Mouse (Mus musculus) adrenal gland, adult 8-10 months (tissue): ENCODE measurements around the gene Nr6a1. TPM values are rescaled to one million over a fixed set of nuclear protein-coding genes. Genes with fewer than 3 reads are reported as not detected.

Experiments used
- DNase-seq: peaks from one replicate; pipeline ENCODE4 v3.0.0; 2022
- total RNA-seq, 4 experiments: library from RNA; stranded (reverse); gene quantifications; 2 replicates each; pipeline ENCODE4 v1.2.4; 2022

The Nr6a1 gene
- total RNA-seq, 4 experiments from 2014 or later, result 6.6 to 15.8 (median 9.7) TPM

DNA sequence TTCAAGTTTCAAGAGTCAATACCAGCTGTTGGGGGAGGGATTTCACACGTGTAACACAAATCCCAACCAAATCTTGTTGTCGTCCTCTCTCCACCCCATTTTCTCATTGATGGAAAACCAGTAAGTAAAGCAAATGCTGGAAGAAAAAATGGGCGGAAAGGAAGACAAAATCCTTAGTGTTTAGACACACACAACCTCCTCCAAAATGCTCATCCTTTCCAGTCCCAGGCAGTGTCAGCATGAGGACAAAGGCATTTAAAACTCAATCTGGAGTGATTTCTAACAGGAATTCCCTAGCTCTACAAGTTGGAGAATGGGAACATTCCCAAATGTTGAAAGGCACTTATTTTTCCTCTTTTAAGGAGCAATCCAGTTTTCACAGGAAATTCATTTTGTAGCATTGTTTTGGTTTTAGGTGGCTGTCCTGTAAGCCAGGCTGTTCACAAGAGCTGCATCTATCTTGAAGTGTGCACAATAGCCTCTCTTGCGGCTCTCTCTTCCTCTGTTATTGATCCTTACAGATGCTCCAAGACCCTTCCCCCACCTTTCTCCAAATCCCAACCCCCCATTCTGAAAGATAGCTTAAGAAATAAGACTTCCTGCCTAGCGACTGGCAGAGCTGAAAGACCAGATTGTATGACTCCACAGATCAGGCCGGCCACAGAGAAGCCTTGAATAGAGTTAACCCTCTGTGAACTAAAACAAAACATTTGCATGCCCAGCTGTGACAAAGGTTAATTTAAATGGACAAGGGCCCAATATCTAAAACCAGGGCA lies 145.4 kb downstream of the Nr6a1 start:
- DNase-seq, result no peak

DNA sequence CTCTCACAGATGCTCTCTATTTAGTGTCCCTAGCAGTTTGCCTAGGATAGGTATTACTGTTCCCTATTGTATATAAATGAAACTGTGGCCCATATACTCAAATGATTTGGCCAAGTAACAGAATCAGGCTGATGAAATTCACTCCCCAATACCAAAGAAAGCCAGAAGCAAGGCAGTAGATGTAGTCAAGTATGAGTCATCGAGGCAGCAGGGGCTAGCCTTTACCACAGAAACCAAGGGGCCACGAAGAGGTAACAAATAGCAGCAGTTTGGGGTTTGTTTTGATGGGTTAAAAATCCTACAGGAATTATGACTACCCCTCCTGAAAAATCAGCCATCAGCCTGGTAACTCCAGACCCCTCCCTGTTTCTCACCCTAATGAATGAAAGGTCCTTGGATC lies 147.5 kb downstream of the Nr6a1 start:
- DNase-seq, result no peak

DNA sequence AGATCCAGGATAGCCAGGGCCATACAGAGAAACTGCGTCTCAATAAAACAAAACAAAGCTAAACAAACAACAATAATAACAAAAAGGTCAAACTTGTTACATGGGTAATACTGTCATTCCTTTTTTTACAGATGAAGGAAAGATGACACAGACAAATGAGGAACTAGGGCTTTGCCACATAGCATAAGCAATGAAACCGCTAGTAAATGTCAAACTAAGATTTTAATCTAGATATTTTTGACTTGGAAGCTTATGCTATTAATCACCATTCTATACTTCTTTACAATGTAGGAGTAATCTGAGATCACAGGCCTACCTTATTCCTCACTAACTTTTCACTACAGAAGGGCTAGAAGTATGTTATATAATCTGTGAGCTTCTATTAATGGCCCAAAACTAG lies 150.2 kb downstream of the Nr6a1 start:
- no peak for DNase-seq

DNA sequence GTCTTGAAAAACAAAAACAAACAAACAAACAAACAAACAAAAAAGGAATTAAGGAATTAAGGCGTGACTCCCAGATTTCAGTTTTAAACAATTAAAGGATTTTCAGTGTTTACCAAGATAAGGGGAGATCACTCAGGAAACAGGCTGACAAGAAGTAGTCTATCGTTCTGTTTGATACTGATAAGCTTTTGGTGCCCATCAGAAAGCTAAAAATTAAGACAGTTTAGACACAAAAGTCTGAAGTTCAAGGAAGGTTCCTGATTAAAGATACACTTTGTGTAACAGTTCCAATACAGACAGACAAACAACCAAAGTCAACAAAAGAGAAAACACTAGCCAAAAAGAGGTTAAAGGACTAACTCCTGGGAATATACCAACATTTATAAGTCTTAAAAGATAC lies 152.6 kb downstream of the Nr6a1 start:
- DNase-seq, result no peak

DNA sequence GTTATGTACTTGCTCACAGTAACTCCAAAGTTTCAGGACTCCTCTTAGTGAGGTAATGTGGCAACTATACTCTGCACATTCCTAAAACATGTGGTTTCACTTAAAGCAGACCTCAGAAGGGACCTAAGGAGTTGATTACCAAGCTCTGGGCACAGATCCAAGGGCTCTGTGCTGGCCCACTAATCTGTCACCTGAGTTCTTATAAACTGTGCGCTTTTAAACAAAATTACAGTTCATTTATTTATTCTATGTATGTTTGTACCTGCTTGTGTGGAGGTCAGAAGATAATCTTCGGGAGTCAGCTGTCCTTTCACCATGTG lies 156.1 kb downstream of the Nr6a1 start:
- no peak for DNase-seq

DNA sequence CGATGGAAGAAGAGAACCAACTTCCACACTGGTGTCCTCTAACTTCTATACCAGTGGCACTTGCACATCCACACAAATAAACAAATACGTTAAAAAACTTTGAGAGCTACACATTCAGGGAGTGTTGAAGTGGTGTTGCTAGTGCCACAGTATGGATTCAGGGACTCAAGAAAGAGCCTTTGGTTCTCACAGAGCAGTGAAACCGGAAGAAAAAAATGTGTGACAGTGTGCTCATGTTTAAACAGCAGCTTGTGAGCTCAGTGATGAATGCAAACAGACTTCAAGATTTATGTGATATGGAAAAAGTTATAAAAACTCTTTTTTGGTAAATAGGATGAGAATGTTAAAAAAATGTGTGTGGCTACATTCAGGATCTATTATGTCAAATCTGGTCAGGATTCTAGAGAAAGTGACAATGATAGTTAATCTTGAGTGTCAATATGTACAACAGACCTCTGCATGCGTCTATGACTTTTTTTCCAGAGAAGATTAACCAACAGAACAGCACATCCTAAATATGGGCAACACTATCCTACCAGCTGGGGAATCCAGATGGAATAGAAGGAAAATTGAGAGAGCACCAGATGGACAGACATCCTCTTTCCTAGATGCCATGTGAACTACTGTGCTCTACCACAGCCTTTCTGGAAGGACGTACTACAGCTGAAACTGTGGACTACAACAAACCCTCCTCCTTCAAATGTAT lies 156.6 kb downstream of the Nr6a1 start:
- DNase-seq, result no peak

DNA sequence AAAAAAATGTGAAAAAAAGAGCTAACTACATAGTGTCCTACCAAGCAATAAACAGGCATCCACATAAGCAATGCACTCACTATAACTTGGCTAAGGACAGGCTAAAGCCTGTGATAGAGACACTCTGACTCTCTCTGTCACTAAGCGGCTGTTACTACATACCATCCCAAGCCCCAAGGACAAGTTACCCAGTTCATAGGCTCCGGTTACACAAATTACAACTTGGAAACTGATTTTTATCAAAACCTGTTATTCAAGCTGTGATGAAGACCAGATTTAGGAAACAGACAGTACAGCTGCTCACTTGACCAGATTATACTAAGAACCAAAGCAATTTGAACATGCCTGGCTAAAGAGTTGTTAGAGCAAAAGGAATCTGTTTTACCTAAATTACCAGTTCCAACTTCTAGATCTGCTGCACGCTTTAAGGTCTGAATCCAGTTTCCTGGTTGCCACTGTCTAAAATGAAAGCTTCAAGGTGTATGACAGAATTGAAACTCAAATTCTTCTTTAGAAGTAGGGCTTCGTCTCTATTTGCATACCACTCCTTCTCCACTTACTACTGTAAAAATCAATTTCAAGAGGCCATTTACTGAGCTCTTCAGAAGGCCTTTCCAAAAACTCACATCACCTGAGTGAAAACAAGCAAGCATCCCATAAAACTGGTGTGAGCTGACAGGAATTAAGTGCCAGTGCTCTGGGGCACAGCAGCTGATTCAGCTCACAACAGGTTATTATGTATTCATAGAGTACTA lies 160.1 kb downstream of the Nr6a1 start:
- DNase-seq, result no peak

DNA sequence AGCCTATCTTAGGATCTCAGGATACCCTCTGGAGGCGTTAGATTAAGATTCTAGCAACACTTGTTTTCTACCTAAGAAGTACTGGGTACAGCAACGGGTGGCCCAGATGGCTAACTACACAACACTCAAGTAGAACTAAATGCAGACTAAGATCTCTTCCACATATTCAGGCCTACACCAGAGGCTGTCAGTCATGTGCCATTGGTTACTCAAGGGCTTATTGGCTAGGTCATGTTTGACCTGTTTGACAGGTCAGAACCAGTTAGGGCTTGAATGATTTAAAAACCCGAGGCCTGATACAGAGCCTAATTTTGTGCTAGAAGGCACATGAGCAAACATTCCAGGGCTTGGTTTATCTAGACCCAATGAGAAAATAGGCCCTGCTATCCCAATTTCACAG lies 187.6 kb downstream of the Nr6a1 start:
- no peak for DNase-seq

DNA sequence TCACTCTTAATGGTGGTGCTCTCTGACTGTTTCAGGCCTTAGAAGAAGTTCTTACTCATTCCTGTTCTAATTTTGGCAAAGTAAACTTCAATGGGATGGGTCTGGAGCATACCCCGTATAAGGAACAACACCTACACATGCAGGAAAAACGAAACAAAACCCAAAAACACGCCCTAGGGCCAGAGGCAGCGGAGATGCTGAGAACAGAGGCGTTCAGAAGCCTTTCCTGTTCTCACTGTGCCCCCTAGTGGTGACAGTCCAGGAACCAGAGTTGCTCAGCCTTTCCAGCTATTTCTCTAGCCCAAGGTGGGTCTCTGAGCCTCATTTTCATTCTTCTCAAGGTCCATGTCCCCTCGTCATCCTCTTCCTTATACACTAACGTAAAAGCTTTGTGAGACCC lies 188.1 kb downstream of the Nr6a1 start:
- peak; percentile 64 for DNase-seq

DNA sequence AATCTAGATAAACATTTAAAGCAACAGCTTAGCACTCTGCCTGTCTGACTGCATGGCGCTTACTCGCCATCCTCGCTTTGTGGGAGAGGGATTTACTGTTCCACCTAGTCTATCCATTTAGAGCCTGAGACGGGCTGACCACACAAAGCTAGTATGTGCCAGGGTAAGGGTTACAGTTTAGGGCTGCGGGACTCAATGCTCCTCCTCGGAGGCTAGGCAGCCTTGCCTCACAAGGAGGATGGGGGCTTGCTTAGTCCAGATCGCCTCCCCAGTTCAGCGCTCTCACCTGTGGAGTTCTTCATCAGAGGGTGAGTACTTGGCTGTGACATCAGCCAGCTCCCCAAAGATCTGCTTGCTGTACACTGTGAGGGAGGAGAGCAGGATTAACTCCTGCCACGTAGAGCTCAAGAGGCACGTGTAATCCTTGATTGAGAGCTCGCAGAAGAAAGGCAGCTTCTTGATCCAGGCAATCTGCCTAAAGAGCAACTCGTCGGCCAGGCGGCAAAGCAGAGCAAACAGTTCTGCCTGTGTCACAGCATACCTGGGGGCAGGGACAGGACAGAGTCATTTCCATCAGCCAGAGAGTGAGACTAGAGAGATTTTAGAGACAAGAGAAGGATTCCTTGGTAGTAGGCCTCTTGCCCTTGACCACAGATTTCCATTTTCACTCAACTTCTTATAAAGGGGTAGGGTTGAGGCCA lies 188.7 kb downstream of the Nr6a1 start:
- no peak for DNase-seq

DNA sequence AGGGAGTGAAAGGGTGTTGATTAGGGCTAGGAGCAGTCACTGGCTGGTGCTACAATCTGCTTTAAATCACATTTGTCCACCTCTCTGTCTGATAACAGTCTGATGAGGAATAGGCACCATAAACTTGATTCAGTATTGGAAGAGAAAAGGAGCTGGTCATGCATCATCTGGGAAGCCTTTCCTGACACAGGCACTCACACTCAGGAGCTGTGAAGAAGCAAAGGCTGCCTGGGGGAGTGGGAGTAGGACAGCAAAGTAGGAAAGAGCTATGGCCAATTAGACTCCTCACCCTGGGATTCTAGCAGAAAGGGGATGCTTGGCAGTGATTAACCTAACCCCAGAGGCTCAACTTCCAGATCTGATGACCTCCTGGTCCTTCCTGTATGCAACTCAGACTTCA lies 191.7 kb downstream of the Nr6a1 start:
- DNase-seq, result no peak

DNA sequence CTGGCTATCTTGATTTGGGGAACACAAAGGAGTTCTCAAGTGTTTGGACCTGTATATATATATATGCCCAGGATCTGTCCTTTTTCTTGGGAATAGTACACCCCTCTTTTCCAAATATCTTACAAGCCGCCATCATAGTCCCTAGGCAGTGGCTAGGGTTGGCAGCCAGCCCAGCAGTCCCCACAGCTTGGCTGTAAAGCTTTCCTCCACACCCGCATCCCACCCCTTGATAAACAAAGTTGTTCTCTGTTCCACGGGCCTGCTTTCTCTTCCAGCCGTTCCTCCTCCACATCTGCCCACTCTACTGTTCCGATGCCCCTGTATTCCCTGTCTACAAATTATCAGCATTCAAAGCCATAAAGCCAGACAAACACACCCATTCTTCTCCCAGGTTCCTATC lies 192.8 kb downstream of the Nr6a1 start:
- no peak for DNase-seq

DNA sequence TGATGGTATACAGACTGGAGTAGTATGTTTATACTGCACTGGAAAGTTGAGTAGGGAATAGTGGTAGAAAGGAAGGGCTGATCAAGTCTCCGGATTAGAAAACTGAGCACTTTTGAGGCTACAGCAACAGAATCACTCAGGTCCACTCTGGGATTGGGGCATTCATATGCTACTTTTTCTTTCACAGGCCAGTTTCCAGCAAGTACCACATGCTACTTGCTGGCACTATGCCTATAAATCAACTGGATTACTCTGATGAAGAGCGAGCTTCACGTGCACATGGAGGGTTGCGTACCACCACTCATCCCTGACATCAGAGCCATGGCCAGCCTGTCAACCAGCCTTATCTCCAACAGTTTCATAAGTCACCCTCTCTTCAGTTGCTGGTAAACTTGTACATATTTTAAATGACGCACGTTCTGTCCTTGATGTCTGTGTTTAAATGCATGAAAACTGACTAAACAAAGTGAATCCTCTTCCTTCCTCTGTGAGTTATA lies 197.1 kb downstream of the Nr6a1 start:
- DNase-seq, result peak; percentile 86

DNA sequence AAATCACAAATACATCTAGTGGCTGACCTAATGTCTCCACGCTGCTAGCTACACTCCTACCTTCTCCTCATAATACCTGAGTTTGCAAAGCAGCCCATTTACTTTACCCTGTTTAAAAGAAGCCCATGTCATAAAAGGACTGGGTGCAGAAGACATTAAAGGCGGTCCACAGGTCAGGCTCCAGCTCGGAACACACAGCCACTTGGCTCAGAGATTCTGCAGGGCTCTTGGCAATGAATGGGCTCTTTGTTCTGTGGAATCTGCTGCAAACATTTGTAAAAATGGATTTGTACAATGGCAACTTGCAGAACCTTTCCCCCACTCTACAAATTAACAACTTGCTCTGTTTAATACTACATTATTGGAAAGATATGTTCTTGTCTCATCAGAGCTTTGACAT lies 202.1 kb downstream of the Nr6a1 start:
- DNase-seq, result no peak

DNA sequence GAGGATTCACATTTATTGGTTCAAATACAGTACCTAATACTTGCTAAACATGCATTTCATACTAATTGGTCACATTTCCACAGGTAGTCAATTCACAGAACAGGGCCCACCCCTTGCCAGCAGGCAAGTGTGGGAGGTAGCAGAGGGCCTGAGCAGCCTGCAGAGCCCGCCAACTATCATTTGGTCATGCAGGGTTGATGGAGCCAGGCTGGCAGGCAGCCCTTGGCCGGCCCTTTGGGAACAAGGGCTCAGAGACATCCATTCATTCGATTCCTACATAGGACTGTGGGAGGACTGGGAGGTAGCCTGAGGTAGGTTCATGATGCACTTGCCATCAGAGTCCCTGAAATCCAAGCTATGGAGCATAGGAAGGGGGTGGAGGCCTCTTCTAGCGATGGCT lies 204.1 kb downstream of the Nr6a1 start:
- DNase-seq, result no peak

DNA sequence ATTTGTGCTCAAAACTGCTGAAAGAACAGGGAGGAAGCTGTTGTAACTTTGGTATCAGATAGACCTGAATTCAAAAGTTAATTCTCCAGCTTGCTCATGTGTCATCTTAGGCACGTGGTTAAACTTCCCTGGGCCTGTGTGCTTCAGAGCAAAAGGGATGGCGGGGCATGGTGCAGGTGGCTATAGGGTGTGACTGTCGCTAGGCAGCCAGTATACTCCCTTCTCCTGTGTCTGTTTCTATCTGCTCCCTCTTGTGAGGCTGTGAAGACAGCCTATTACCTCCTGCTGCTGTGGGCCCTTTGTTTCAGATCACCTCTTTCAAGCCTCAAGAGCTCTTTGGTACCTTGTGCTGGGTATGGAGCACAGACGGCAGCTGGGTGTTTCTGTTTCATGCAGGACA lies 205.4 kb downstream of the Nr6a1 start:
- DNase-seq, result no peak

DNA sequence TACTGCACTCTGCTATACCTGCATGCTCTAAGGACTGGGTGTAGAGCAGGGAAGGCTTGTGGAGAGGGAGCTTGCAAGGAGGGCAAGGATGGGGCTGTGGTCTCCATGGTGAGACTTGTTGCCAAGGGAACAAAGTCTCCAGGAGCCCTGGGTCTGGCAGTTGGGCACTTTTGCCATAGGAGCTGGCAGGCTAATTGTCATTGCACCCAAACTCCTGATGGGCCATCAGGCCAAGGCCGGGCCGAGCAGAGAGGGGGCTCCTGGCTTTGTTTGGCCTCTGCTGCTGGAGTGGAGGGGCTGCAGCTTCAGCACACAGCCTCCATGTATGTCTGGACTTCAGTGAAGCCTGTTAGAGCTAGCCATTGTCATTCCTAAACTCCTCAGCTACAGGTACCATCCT lies 206.8 kb downstream of the Nr6a1 start:
- no peak for DNase-seq

DNA sequence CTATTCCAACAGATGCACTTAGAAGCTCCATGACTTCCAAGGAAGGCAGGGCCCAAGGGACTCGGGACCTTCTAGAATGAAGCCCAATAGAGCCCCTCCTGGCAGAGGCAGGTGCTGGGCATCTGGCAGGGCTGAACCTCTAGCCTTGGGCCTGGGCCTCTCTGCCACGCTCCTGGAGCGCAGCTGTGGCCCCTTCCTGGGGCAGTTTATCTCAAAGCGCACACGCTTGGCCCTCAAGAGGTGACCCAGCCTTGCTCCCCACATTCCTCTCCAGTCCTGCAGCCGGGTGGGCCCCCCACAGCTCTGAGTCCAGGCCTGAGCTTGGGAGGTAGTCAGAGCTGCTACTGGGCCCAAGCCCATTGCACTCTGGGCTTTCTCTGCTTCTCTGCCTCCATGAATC lies 208.1 kb downstream of the Nr6a1 start:
- DNase-seq, result peak; percentile 56

DNA sequence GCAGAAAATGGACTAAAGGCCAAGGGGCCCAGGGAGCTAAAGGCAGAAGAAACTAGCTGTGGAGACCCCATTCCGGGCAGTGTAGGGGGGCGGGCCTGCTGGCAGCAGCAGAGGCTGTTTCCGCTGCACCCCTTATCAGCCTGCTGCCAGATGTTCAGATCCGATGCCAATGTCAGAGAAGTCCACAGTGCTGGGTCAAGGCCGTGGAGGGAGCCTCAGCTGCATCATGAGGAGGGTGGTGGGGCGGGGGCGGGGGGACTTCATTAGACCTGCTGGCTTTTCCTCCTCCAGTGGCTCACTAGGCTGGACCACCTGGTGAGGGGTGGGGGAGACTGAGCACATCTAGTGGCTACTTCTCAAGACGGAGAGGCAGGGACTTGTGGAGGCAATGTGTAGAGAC lies 208.8 kb downstream of the Nr6a1 start:
- peak; percentile 74 for DNase-seq

DNA sequence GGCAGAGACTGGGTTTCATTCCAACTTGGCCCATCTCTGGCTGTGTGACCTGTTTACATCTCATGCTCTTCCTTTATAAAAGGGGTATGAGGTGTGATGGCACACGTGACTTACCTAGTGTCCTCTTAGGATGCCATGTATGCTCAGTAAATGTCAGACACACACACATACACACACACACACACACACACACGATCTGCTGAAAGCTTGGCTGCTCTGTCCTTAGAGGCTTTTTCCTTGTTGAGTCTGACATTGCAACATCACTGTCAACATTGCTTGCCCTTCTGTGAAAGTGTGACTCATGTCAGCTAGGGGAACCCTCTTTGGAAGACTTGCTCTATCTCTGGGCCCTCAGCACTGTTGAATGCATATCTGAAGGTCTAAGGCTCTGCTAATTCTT lies 210.1 kb downstream of the Nr6a1 start:
- no peak for DNase-seq

DNA sequence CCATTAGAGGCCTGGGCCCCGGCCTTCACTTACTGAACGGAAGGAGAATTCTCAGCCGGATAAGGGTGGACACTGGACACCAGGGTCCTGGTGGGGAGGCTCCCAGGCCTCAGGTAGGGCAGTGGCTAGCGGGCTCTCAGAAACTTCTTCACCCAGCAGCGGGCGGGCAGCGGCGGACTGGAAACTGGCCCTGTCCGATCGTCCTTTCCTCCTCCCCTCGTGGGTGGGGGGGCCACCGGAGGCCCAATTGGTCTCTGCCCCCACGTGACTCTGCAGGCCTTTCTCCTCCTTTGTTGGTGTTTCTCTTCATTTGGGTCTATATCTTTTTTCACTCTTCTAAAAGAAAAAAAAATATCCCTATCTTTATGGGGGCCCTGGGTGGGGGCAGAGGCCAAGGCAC lies 213.2 kb downstream of the Nr6a1 start, which contains the start of gene Nr5a1:
TSS of gene Nr5a1 (minus strand) at position 219 of the 400 bp plus-strand sequence.
- DNase-seq, result peak; percentile 81

DNA sequence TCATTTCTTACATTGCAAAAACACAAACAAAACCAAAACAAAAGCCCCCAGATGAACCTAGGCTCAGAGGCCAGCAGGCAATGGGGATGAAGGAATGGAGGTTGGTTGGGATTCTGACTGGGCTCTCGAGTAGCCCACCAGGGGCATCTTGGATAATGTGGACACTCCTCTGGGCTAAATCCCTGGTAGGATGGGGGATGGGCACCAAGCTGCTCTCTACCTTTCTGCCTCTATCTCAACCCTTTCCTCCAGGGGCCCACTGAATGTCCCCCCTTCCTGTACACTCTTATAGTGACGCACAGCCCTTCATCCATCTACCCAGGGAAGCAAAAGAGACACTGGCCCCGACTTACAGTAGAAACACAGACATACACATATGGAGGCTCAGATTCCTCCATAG lies 213.9 kb downstream of the Nr6a1 start:
- DNase-seq, result no peak

DNA sequence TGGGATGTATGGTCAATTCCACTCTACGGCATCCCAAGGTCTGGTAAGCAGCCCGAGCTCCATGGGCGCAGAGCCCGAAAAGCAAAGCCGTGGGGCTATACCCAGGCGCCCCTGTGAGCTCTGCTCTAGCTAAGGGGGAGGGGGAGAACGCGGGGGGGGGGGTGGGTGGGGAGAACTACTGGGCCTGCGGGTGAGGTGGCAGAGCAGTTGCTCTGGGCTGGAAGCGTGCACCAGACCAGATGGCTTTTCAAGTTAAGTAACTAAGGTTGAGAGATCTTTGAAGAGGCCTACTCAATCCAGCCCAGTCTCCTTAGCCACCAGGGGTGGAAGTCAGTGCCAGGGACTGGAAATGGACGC lies 214.7 kb downstream of the Nr6a1 start:
- no peak for DNase-seq
